Mouse (Mus musculus) neural tube, embryonic 15.5 days (tissue): ENCODE measurements at regions not wholly inside any gene's neighbourhood (a gene's known extent, or its start where the extent isn't known, plus 50 kb on each side); places are given as distances from the start of the nearest gene placed in this dataset. TPM values are rescaled to one million over a fixed set of nuclear protein-coding genes. Genes with fewer than 3 reads are reported as not detected.

Source experiments
- microRNA-seq: library from miRNA; unstranded; fragments of <30 nt; microRNA quantifications from one replicate; pipeline ENCODE4, GENCODE M21; 2017

Small RNAs in the stretch of these regions (microRNA-seq; reads per million reads assigned to microRNA genes)
- not detected for gene Mir466f-4
